Mouse (Mus musculus) C2C12 (cell line): ENCODE measurements around the gene Fbxo22.

Source experiments
- CEBPB ChIP-seq: IDR thresholded peaks from one replicate; pipeline ENCODE4 v1.6.1; 2011; ENCODE audit warnings: low read depth, mild to moderate bottlenecking, control low read depth, moderate library complexity
- CTCF ChIP-seq: IDR thresholded peaks from one replicate; pipeline ENCODE4 v1.5.1; 2011; ENCODE audit not compliant: control insufficient read depth, insufficient read depth, insufficient read length
- FOSL1 ChIP-seq: IDR thresholded peaks from one replicate; pipeline ENCODE4 v1.8.0; 2011; ENCODE audit warnings: mild to moderate bottlenecking, low read length; ENCODE audit not compliant: poor library complexity, insufficient read depth, severe bottlenecking
- MAX ChIP-seq: IDR thresholded peaks from one replicate; pipeline ENCODE4 v1.6.1; 2011; ENCODE audit warnings: mild to moderate bottlenecking, control low read depth
- MYOD1 ChIP-seq: IDR thresholded peaks from one replicate; pipeline ENCODE4 v1.6.1; 2011; ENCODE audit warnings: low read depth; ENCODE audit not compliant: control insufficient read depth, insufficient read length
- USF1 ChIP-seq: IDR thresholded peaks from one replicate; pipeline ENCODE4 v1.6.1; 2011; ENCODE audit warnings: low read depth, mild to moderate bottlenecking, control low read depth, moderate library complexity

- TF ChIP-seq CTCF = no peak
- TF ChIP-seq USF1 = no peak
- no peak for TF ChIP-seq CEBPB
- no peak for TF ChIP-seq MYOD1
- TF ChIP-seq MAX = no peak
- no peak for TF ChIP-seq FOSL1
Measured at GRCm38 (mm10) chr9:55255604-55256003, 46.9 kb downstream of the Fbxo22 start.
